Mouse (Mus musculus): ENCODE measurements around the gene Gm11172.
"Not testable (repeated sequence)": the region's sequence is repeated elsewhere in the genome, so short reads cannot be mapped to it uniquely, and the experiment has no call there.

Gene Gm11172

GRCm38 (mm10) chr16:10784793-10785370, 27.8 kb upstream of the Gm11172 start:
- in situ Hi-C loops (cut with MboI, MseI) = loop anchor here (5.0 to 10.0 kb wide), 2 partner anchors 50 to 218 kb away; partner anchors contain the start of gene Rmi2

GRCm38 (mm10) chr16:10785371-10786231, 27.1 kb upstream of the Gm11172 start, which contains the start of gene Socs1:
Gene Socs1 (minus strand): TSS chr16:10785536.
- in situ Hi-C loops (cut with MboI, MseI) = loop anchor here (5.0 to 10.0 kb wide), 2 partner anchors 49 to 218 kb away; partner anchors contain the start of gene Rmi2

- in situ Hi-C loops (cut with MboI, MseI) = loop anchor here (5.0 to 10.0 kb wide), 2 partner anchors 49 to 219 kb away; partner anchors contain the start of gene Rmi2
Observed at GRCm38 (mm10) chr16:10786288-10786687, 26.4 kb upstream of the Gm11172 start.

- in situ Hi-C loops (cut with MboI, MseI) = loop anchor here (5.0 to 10.0 kb wide), 2 partner anchors 48 to 220 kb away; partner anchors contain the start of gene Rmi2
Observed at GRCm38 (mm10) chr16:10786782-10787547, 25.8 kb upstream of the Gm11172 start.

- in situ Hi-C loops (cut with MboI, MseI) = loop anchor here (5.0 to 10.0 kb wide), 2 partner anchors 47 to 220 kb away; partner anchors contain the start of gene Rmi2
Observed at GRCm38 (mm10) chr16:10787548-10788058, 25.1 kb upstream of the Gm11172 start.

- in situ Hi-C loops (cut with MboI, MseI) = loop anchor here (5.0 to 10.0 kb wide), 2 partner anchors 47 to 221 kb away; partner anchors contain the start of gene Rmi2
Observed at GRCm38 (mm10) chr16:10788271-10788670, 24.4 kb upstream of the Gm11172 start, which contains the start of gene Tnp2. Gene Tnp2 (minus strand): TSS chr16:10788660.

GRCm38 (mm10) chr16:10788866-10789265, 23.8 kb upstream of the Gm11172 start:
- in situ Hi-C loops (cut with MboI, MseI) = loop anchor here (5.0 to 10.0 kb wide), 2 partner anchors 46 to 222 kb away; partner anchors contain the start of gene Rmi2

GRCm38 (mm10) chr16:10790702-10791101, 22.0 kb upstream of the Gm11172 start, which contains the start of gene Prm3:
Gene Prm3 (minus strand): TSS chr16:10790914.
- in situ Hi-C loops (cut with MboI, MseI) = loop anchor here (5.0 kb wide), 1 partner anchor 77 kb away; no protein-coding TSS in a partner anchor

GRCm38 (mm10) chr16:10796034-10796433, 16.7 kb upstream of the Gm11172 start, which contains the start of gene Prm2:
Gene Prm2 (minus strand): TSS chr16:10796134.
- in situ Hi-C loops (cut with MboI, MseI) = no loop called here

GRCm38 (mm10) chr16:10802420-10802819, 10.3 kb upstream of the Gm11172 start:
- in situ Hi-C loops (cut with MboI, MseI) = not testable (repeated sequence)

GRCm38 (mm10) chr16:10805789-10806527, 6.8 kb upstream of the Gm11172 start, which contains the start of gene Prm1:
Gene Prm1 (minus strand): TSS chr16:10805839.
- in situ Hi-C loops (cut with MboI, MseI) = no loop called here

GRCm38 (mm10) chr16:10810376-10810775, 2.3 kb upstream of the Gm11172 start:
- in situ Hi-C loops (cut with MboI, MseI) = no loop called here

- in situ Hi-C loops (cut with MboI, MseI) = no loop called here
Observed at GRCm38 (mm10) chr16:10813726-10814125, 1.0 kb downstream of the Gm11172 start.

GRCm38 (mm10) chr16:10814864-10815263, 2.1 kb downstream of the Gm11172 start:
- in situ Hi-C loops (cut with MboI, MseI) = no loop called here

- in situ Hi-C loops (cut with MboI, MseI) = no loop called here
Observed at GRCm38 (mm10) chr16:10818579-10819135, 5.9 kb downstream of the Gm11172 start.

- in situ Hi-C loops (cut with MboI, MseI) = no loop called here
Observed at GRCm38 (mm10) chr16:10819966-10820365, 7.3 kb downstream of the Gm11172 start.

- in situ Hi-C loops (cut with MboI, MseI) = no loop called here
Observed at GRCm38 (mm10) chr16:10821387-10821786, 8.7 kb downstream of the Gm11172 start.

- in situ Hi-C loops (cut with MboI, MseI) = no loop called here
Observed at GRCm38 (mm10) chr16:10824536-10824935, 11.8 kb downstream of the Gm11172 start.

- in situ Hi-C loops (cut with MboI, MseI) = no loop called here
Observed at GRCm38 (mm10) chr16:10825840-10826239, 13.1 kb downstream of the Gm11172 start.

GRCm38 (mm10) chr16:10827269-10827668, 14.6 kb downstream of the Gm11172 start:
- in situ Hi-C loops (cut with MboI, MseI) = no loop called here
